Mouse (Mus musculus) v-Abl transformed pro-B cells (cell line): Measurements from ENCODE around the gene Gm5788.
"Not testable (repeated sequence)": the region's sequence is repeated elsewhere in the genome, so short reads cannot be mapped to it uniquely, and the experiment has no call there.

Experiments
- in situ Hi-C, 2 experiments: fragments of 400-800 bp; cut with MboI; formaldehyde crosslinking; loops; one replicate each; pipeline ENCODE4 v1.15.1; 2025; ENCODE audit not compliant: unreplicated experiment in 2 of 2

Gm5788 gene

GRCm38 (mm10) chr12:87494421-87494820, at the start of gene Gm5788:
Gm5788 (plus strand) TSS chr12:87494721.
- in situ Hi-C loops, result not testable (repeated sequence)

- in situ Hi-C loops, result loop anchor here in 1 of 2 experiments (25.0 kb wide), 1 partner anchor 913 kb away; the partner anchor contains the start of gene Adck1
Measured at GRCm38 (mm10) chr12:87449456-87449855, 45.1 kb upstream of the Gm5788 start.

- in situ Hi-C loops, result loop anchor here in 1 of 2 experiments (25.0 kb wide), 1 partner anchor 1498 kb away; no protein-coding TSS in a partner anchor
Measured at GRCm38 (mm10) chr12:87464678-87465297, 29.7 kb upstream of the Gm5788 start.

GRCm38 (mm10) chr12:87470263-87471136, 24.0 kb upstream of the Gm5788 start:
- in situ Hi-C loops, result loop anchor here in 1 of 2 experiments (25.0 kb wide), 1 partner anchor 1492 kb away; no protein-coding TSS in a partner anchor

GRCm38 (mm10) chr12:87471421-87471963, 23.0 kb upstream of the Gm5788 start:
- in situ Hi-C loops, result loop anchor here in 1 of 2 experiments (25.0 kb wide), 1 partner anchor 1491 kb away; no protein-coding TSS in a partner anchor

- in situ Hi-C loops, result loop anchor here in 1 of 2 experiments (25.0 kb wide), 1 partner anchor 1490 kb away; no protein-coding TSS in a partner anchor
Measured at GRCm38 (mm10) chr12:87471964-87472786, 22.3 kb upstream of the Gm5788 start, which contains the start of gene Snw1. Snw1 (minus strand) TSS chr12:87472274.

GRCm38 (mm10) chr12:87474756-87475155, 19.8 kb upstream of the Gm5788 start:
- in situ Hi-C loops, result loop anchor here in 1 of 2 experiments (25.0 kb wide), 1 partner anchor 1488 kb away; no protein-coding TSS in a partner anchor

GRCm38 (mm10) chr12:87482482-87482881, 12.0 kb upstream of the Gm5788 start:
- in situ Hi-C loops, result not testable (repeated sequence)

GRCm38 (mm10) chr12:87488683-87489082, 5.8 kb upstream of the Gm5788 start:
- in situ Hi-C loops, result not testable (repeated sequence)

- in situ Hi-C loops, result not testable (repeated sequence)
Measured at GRCm38 (mm10) chr12:87514016-87514415, 19.5 kb downstream of the Gm5788 start, which contains the start of gene Gm8300. Gm8300 (plus strand) TSS chr12:87514316.

- in situ Hi-C loops, result not testable (repeated sequence)
Measured at GRCm38 (mm10) chr12:87519616-87520015, 25.1 kb downstream of the Gm5788 start.

GRCm38 (mm10) chr12:87543927-87544326, 49.4 kb downstream of the Gm5788 start:
- in situ Hi-C loops, result no loop called here
